Mouse (Mus musculus): ENCODE results near the gene Arpc5l.

Arpc5l gene

GRCm38 (mm10) chr2:38987803-38988510 is 17.2 kb upstream of the Arpc5l start:
- Histone ChIP-seq H3K27me3 (ENCODE audit: control insufficient read depth, insufficient read depth, low read length, poor library complexity, severe bottlenecking) (no peaks in the 10 kb centered on the region), H3K36me3 (ENCODE audit: control insufficient read depth, insufficient read depth, low read length, poor library complexity, severe bottlenecking) (no peaks in the 10 kb centered on the region)
- DNase-seq (ENCODE audit: low read depth, low spot score), result no peak

GRCm38 (mm10) chr2:38988929-38989328 is 16.2 kb upstream of the Arpc5l start:
- no peak for DNase-seq (ENCODE audit: low read depth, low spot score)
- no peaks in the 10 kb centered on the region for H3K27me3 ChIP-seq (ENCODE audit: control insufficient read depth, insufficient read depth, low read length, poor library complexity, severe bottlenecking)
- H3K36me3 ChIP-seq (ENCODE audit: control insufficient read depth, insufficient read depth, low read length, poor library complexity, severe bottlenecking), result no peaks in the 10 kb centered on the region

GRCm38 (mm10) chr2:38992004-38992403 is 13.1 kb upstream of the Arpc5l start:
- no peak for DNase-seq (ENCODE audit: low read depth, low spot score)
- H3K36me3 ChIP-seq (ENCODE audit: control insufficient read depth, insufficient read depth, low read length, poor library complexity, severe bottlenecking), result no peaks in the 10 kb centered on the region
- no peaks in the 10 kb centered on the region for H3K27me3 ChIP-seq (ENCODE audit: control insufficient read depth, insufficient read depth, low read length, poor library complexity, severe bottlenecking)

GRCm38 (mm10) chr2:38992452-38992851 is 12.7 kb upstream of the Arpc5l start:
- Histone ChIP-seq H3K36me3 (ENCODE audit: control insufficient read depth, insufficient read depth, low read length, poor library complexity, severe bottlenecking) (no peaks in the 10 kb centered on the region), H3K27me3 (ENCODE audit: control insufficient read depth, insufficient read depth, low read length, poor library complexity, severe bottlenecking) (no peaks in the 10 kb centered on the region)
- DNase-seq (ENCODE audit: low read depth, low spot score), result no peak

GRCm38 (mm10) chr2:38997386-38998374 is 7.5 kb upstream of the Arpc5l start, which contains the start of gene Wdr38:
TSS of gene Wdr38 (plus strand) at chr2:38997476.
- H3K36me3 ChIP-seq (ENCODE audit: control insufficient read depth, insufficient read depth, low read length, poor library complexity, severe bottlenecking), result peaks cover 5% of the 10 kb centered on the region; the same call in 1 of the 2 replicates

GRCm38 (mm10) chr2:38999381-38999780 is 5.8 kb upstream of the Arpc5l start:
- no peak for DNase-seq (ENCODE audit: low read depth, low spot score)
- peaks cover 8% of the 10 kb centered on the region; the same call in 1 of the 2 replicates for H3K36me3 ChIP-seq (ENCODE audit: control insufficient read depth, insufficient read depth, low read length, poor library complexity, severe bottlenecking)
- no peaks in the 10 kb centered on the region for H3K27me3 ChIP-seq (ENCODE audit: control insufficient read depth, insufficient read depth, low read length, poor library complexity, severe bottlenecking)

More at GRCm38 (mm10) chr2:38997386-38998374, 7.5 kb upstream of the Arpc5l start, which contains the start of gene Wdr38:
- H3K27me3 ChIP-seq (ENCODE audit: control insufficient read depth, insufficient read depth, low read length, poor library complexity, severe bottlenecking), result no peaks in the 10 kb centered on the region
- DNase-seq (ENCODE audit: low read depth, low spot score), result peak; percentile 89

GRCm38 (mm10) chr2:38999910-39000586 is 5.1 kb upstream of the Arpc5l start:
- no peak for DNase-seq (ENCODE audit: low read depth, low spot score)
- H3K27me3 ChIP-seq (ENCODE audit: control insufficient read depth, insufficient read depth, low read length, poor library complexity, severe bottlenecking), result no peaks in the 10 kb centered on the region
- peaks cover 8% of the 10 kb centered on the region; the same call in 1 of the 2 replicates for H3K36me3 ChIP-seq (ENCODE audit: control insufficient read depth, insufficient read depth, low read length, poor library complexity, severe bottlenecking)

- no peak for DNase-seq (ENCODE audit: low read depth, low spot score)
- H3K36me3 ChIP-seq (ENCODE audit: control insufficient read depth, insufficient read depth, low read length, poor library complexity, severe bottlenecking), result peaks cover 8% of the 10 kb centered on the region; the same call in 1 of the 2 replicates
- H3K27me3 ChIP-seq (ENCODE audit: control insufficient read depth, insufficient read depth, low read length, poor library complexity, severe bottlenecking), result no peaks in the 10 kb centered on the region
Observed at GRCm38 (mm10) chr2:39000587-39000919, 4.6 kb upstream of the Arpc5l start.

- peaks cover 8% of the 10 kb centered on the region; the same call in 1 of the 2 replicates for H3K36me3 ChIP-seq (ENCODE audit: control insufficient read depth, insufficient read depth, low read length, poor library complexity, severe bottlenecking)
- DNase-seq (ENCODE audit: low read depth, low spot score), result no peak
- no peaks in the 10 kb centered on the region for H3K27me3 ChIP-seq (ENCODE audit: control insufficient read depth, insufficient read depth, low read length, poor library complexity, severe bottlenecking)
Observed at GRCm38 (mm10) chr2:39001866-39002265, 3.3 kb upstream of the Arpc5l start.

GRCm38 (mm10) chr2:39003106-39003505 is 2.0 kb upstream of the Arpc5l start:
- peaks cover 8% of the 10 kb centered on the region; the same call in 1 of the 2 replicates for H3K36me3 ChIP-seq (ENCODE audit: control insufficient read depth, insufficient read depth, low read length, poor library complexity, severe bottlenecking)
- DNase-seq (ENCODE audit: low read depth, low spot score), result no peak
- H3K27me3 ChIP-seq (ENCODE audit: control insufficient read depth, insufficient read depth, low read length, poor library complexity, severe bottlenecking), result no peaks in the 10 kb centered on the region

- DNase-seq (ENCODE audit: low read depth, low spot score), result no peak
- Histone ChIP-seq H3K27me3 (ENCODE audit: control insufficient read depth, insufficient read depth, low read length, poor library complexity, severe bottlenecking) (no peaks in the 10 kb centered on the region), H3K36me3 (ENCODE audit: control insufficient read depth, insufficient read depth, low read length, poor library complexity, severe bottlenecking) (peaks cover 8% of the 10 kb centered on the region; the same call in 1 of the 2 replicates)
Observed at GRCm38 (mm10) chr2:39003512-39003911, 1.6 kb upstream of the Arpc5l start.

GRCm38 (mm10) chr2:39004372-39004771 is 776 bp upstream of the Arpc5l start:
- Histone ChIP-seq H3K36me3 (ENCODE audit: control insufficient read depth, insufficient read depth, low read length, poor library complexity, severe bottlenecking) (peaks cover 8% of the 10 kb centered on the region; the same call in 1 of the 2 replicates), H3K27me3 (ENCODE audit: control insufficient read depth, insufficient read depth, low read length, poor library complexity, severe bottlenecking) (no peaks in the 10 kb centered on the region)
- peak; percentile 69 for DNase-seq (ENCODE audit: low read depth, low spot score)

GRCm38 (mm10) chr2:39005574-39006079 is 479 bp downstream of the Arpc5l start, which contains the start of gene Rpl35:
TSS of gene Rpl35 (minus strand) at chr2:39005624.
- DNase-seq (ENCODE audit: low read depth, low spot score), result peak; percentile 77
- Histone ChIP-seq H3K36me3 (ENCODE audit: control insufficient read depth, insufficient read depth, low read length, poor library complexity, severe bottlenecking) (peaks cover 8% of the 10 kb centered on the region; the same call in 1 of the 2 replicates), H3K27me3 (ENCODE audit: control insufficient read depth, insufficient read depth, low read length, poor library complexity, severe bottlenecking) (no peaks in the 10 kb centered on the region)

- no peak for DNase-seq (ENCODE audit: low read depth, low spot score)
- peaks cover 6% of the 10 kb centered on the region; the same call in 1 of the 2 replicates for H3K36me3 ChIP-seq (ENCODE audit: control insufficient read depth, insufficient read depth, low read length, poor library complexity, severe bottlenecking)
Observed at GRCm38 (mm10) chr2:39006149-39006730, 1.1 kb downstream of the Arpc5l start.

More at GRCm38 (mm10) chr2:39006149-39006730, 1.1 kb downstream of the Arpc5l start:
- H3K27me3 ChIP-seq (ENCODE audit: control insufficient read depth, insufficient read depth, low read length, poor library complexity, severe bottlenecking), result no peaks in the 10 kb centered on the region
